Mouse (Mus musculus): Measurements from ENCODE around the gene Tmem175.
"Not testable (repeated sequence)": the region's sequence is repeated elsewhere in the genome, so short reads cannot be mapped to it uniquely, and the experiment has no call there.

Gene Tmem175

GRCm38 (mm10) chr5:108629634-108630483 lies at the start of gene Tmem175, which contains the start of gene Gak:
Gene Tmem175 (plus strand): TSS chr5:108629770.
Gene Gak (minus strand): TSS chr5:108629755.
- peak; percentile 94 to 97 for DNase-seq

- no peak for DNase-seq
These were observed 48.1 kb upstream of the Tmem175 start for GRCm38 (mm10) chr5:108581361-108581891.

- DNase-seq, result no peak
These were observed 29.6 kb upstream of the Tmem175 start for GRCm38 (mm10) chr5:108599923-108600322.

DNA sequence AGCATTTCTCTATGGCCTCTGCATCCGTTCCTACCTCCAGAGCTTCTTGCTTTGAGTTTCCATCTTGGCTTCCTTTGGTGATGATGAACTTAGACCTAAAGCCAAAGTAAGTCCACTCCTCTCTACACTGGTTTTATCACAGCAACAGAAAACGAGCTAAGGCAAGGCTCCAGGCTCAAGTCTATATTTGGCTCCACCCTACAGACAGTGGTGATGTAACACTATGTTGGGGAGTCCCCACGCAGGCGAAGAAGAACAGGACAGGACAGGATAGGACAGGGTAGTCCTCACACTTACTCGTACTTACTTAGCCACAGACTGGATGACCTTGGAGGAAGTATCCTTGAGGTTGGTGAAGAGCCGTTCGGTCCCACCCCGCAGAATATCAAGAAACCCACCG lies 27.0 kb upstream of the Tmem175 start:
- DNase-seq, result no peak

GRCm38 (mm10) chr5:108610426-108610825 lies 19.1 kb upstream of the Tmem175 start:
- no peak for DNase-seq

- no peak for DNase-seq
These were observed 7.7 kb upstream of the Tmem175 start for GRCm38 (mm10) chr5:108621870-108622269.

- no peak for DNase-seq
These were observed 3.4 kb upstream of the Tmem175 start for GRCm38 (mm10) chr5:108626050-108626660.

GRCm38 (mm10) chr5:108628891-108629633 lies 508 bp upstream of the Tmem175 start:
- DNase-seq, result no peak

GRCm38 (mm10) chr5:108633676-108634075 lies 4.1 kb downstream of the Tmem175 start:
- no peak for DNase-seq

- DNase-seq, result not testable (repeated sequence)
These were observed 4.5 kb downstream of the Tmem175 start for GRCm38 (mm10) chr5:108634088-108634487.

GRCm38 (mm10) chr5:108636172-108636571 lies 6.6 kb downstream of the Tmem175 start:
- DNase-seq, result no peak

- DNase-seq, result no peak
These were observed 14.1 kb downstream of the Tmem175 start for GRCm38 (mm10) chr5:108643674-108644073.

DNA sequence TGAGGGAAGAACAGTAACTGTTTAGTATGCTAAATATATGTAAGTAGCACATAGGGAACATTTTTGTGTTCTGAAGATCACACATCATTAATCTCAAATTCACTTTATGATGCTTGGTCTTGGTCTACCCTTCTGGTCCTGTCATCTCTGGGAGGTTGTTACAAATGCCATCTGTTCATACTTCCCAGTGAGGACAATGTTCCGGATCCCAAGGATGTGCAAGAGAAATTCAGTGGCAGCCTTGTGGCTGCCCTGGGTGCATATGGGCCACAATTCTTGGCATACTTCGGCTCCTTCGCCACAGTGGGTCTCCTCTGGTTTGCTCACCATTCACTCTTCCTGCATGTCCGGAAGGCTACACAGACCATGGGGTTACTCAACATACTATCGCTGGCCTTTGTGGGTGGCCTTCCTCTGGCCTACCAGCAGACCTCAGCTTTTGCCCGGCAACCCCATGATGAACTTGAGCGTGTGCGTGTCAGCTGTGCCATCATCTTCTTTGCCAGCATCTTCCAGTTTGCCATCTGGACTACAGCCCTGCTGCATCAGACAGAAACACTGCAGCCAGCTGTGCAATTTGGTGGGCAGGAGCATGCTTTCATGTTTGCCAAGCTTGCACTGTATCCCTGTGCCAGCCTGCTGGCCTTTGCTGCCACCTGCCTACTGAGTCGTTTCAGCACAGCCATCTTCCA lies 16.2 kb downstream of the Tmem175 start:
- peak in 1 of 2 experiments; percentile 69 for DNase-seq

DNA sequence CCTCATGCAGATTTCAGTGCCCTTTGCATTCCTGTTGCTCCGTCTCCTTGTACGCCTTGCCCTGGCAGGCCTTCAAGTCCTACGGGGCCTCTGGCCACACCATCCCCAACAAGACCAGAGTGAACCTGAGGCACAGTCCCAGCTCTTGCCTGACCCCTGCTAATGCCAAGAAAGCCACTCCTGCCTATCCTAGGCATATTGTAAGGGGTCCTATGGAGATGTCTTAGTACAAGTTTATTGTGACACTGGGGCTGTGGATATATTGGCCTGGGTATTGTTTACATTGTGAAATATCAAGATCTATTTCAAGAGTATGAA lies 16.7 kb downstream of the Tmem175 start:
- DNase-seq, result peak in 1 of 2 experiments; percentile 23

GRCm38 (mm10) chr5:108647311-108647710 lies 17.7 kb downstream of the Tmem175 start:
- DNase-seq, result no peak

- DNase-seq, result no peak
These were observed 18.4 kb downstream of the Tmem175 start for GRCm38 (mm10) chr5:108647820-108648465.

- DNase-seq, result no peak
These were observed 19.5 kb downstream of the Tmem175 start for GRCm38 (mm10) chr5:108648937-108649576.

DNA sequence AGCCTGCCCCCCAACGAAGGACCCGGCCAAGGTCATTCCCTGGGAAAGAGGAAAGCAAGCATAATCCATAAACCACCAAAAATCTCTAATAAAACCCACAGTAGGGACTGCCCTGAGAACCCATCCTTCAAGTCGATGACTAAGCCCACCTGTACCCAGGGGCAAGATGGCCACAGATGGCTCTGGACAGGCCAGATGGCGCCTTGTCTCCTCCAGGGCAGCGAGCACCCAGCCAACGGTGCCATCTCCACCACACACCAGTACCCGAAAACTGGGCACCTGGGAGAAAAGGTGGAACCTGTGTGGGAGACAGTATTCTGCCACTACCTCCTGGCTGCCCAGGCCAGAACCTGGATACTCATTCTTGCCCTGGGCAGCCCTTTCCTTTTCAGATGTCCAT lies 20.8 kb downstream of the Tmem175 start:
- no peak for DNase-seq

GRCm38 (mm10) chr5:108651136-108651720 lies 21.7 kb downstream of the Tmem175 start:
- no peak for DNase-seq

DNA sequence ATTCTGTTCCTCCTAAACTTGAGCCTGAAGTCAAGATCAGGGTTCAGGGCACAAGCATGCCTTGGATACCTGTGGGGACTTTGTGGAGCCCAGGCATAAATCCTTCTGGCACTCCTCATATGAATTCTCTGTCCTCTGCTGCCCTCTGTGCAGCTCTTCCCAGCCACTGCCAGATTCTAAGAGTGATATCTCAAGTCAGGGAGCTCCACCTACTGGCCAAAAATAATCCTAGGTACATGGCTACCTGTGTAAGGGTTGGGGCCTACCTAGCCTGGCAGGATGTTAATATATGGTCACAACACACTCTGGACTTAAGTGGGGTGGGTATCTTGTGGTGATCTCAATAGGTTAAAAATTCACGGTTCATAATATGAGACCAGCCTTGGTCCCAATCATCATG lies 22.3 kb downstream of the Tmem175 start:
- DNase-seq, result peak; percentile 79 to 88

DNA sequence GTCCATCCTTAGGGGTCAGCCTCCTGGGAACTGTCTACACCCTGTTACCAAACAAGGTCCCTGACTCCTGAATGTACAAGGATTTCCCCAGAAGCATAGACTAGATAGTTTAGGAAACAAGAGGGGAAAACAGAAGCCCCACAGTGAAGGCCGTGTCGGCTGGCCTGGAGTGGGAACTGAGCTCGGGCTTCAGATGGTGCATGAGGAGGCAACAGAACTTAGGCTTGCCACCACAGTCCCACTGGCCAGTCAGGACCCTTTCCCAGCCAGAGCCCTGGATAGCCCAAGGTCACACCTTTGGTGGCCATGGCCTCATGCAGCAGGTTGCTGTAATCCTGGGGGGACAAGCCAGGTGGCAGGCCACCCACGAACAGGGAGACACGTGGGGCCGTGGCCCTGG lies 23.8 kb downstream of the Tmem175 start:
- no peak for DNase-seq
